Mouse (Mus musculus): Measurements from ENCODE around the gene Fnip2.

DNA sequence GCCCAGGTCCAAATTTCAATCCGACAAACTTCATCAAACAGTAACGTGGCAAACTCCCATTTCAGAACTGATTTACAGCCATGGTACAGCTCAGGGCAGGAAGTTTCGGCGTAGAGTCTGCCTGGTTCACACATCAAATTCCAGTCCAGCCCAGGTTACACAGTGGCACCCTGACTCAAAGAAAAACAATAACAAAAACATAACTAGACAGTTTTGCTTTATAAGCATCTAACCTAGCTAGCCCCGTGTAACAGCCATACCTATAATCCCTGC, 7.9 kb downstream of the Fnip2 start:
- no peak for TF ChIP-seq CTCF (IDR thresholded peaks at IDR 0.05; ENCODE audit: borderline replicate concordance, insufficient read depth, low read length)
- TF ChIP-seq POLR2A (IDR thresholded peaks at IDR 0.05; ENCODE audit: low read depth, low read length) = no peak

Measured in embryonic fibroblast, embryonic 13.5 days (primary cell).